In the genomic region with DNA sequence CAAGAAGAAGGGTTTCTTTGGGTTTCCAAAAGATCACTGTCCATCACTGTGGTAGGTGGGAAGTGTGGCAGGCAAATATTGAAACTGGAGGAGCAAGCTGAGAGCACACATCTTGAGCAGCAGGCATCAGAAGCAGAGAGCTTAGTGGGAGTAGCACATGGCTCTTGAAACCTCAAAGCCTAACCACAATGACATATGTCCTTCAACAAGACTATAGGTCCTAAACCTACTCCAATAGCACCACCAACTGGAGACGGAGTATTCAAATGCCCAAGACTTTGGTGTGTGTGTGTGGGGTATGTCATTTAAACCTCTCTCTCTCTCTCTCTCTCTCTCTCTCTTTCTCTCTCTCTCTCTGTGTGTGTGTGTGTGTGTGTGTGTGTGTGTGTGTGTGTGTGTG, we compare ENCODE assay signal across 10 mouse cellular contexts.
DNase-seq lines count a peak whose midpoint lies in the region; ATAC-seq and TF ChIP-seq lines count a peak whose summit lies in the region.
"Had no signal": no experiment of that assay in that cellular context is flagged by ENCODE, and none has a peak within 500 bp of the region (broad histone marks: within the 10 kb centered on the region; RNA-seq: fewer than 3 reads in every experiment).

No protein-coding gene starts in this region.

- H3K9ac ChIP-seq in kidney, embryonic 15.5 days, result no peak overlapping the region
- H3K9ac ChIP-seq in ES-E14 (ENCODE audit: insufficient read depth, low read depth, low read length, poor library complexity, severe bottlenecking), result no peak overlapping the region
- no peak overlapping the region for H3K9ac ChIP-seq in hindbrain, embryonic 11.5 days (ENCODE audit: low read depth, low read length)
- H3K9ac ChIP-seq in midbrain, embryonic 13.5 days (replicated peaks), result no peak overlapping the region

- WGBS in kidney, embryonic 15.5 days, result 68% methylated on average over 1 of the region's 1 CpGs
- WGBS in hindbrain, embryonic 11.5 days, result 50% methylated on average over 1 of the region's 1 CpGs
- WGBS in midbrain, embryonic 13.5 days, result 67% methylated on average over 1 of the region's 1 CpGs

- H3K27ac ChIP-seq in kidney, embryonic 15.5 days, result no peak overlapping the region
- no peak overlapping the region for H3K27ac ChIP-seq in ES-E14 (ENCODE audit: insufficient read depth, low read depth, low read length, poor library complexity, severe bottlenecking)
- no peak overlapping the region for H3K27ac ChIP-seq in hindbrain, embryonic 11.5 days (ENCODE audit: low read depth, low read length)
- H3K27ac ChIP-seq in midbrain, embryonic 13.5 days, result no peak overlapping the region

- no peak for ATAC-seq in kidney, embryonic 15.5 days (replicated peaks; ENCODE audit: low FRiP score)
- peak; percentile 100 for ATAC-seq in megakaryocyte progenitor cell, adult 5-6 weeks (replicated peaks; ENCODE audit: poor library complexity)
- ATAC-seq in hindbrain, embryonic 11.5 days (ENCODE audit: low FRiP score), result no peak
- ATAC-seq in midbrain, embryonic 13.5 days, result no peak

- H3K36me3 ChIP-seq in kidney, embryonic 15.5 days, result no peaks in the 10 kb centered on the region
- no peaks in the 10 kb centered on the region for H3K36me3 ChIP-seq in ES-E14 (ENCODE audit: control insufficient read depth, insufficient read depth, low read length, poor library complexity, severe bottlenecking)
- no peaks in the 10 kb centered on the region for H3K36me3 ChIP-seq in hindbrain, embryonic 11.5 days (ENCODE audit: control insufficient read depth, insufficient read depth, low read length)
- H3K36me3 ChIP-seq in midbrain, embryonic 13.5 days, result no peaks in the 10 kb centered on the region

- H3K9me3 ChIP-seq in kidney, embryonic 15.5 days (replicated peaks), result no peaks in the 10 kb centered on the region
- H3K9me3 ChIP-seq in ES-E14 (ENCODE audit: control insufficient read depth, insufficient read depth, low read depth, low read length), result no peaks in the 10 kb centered on the region
- no peaks in the 10 kb centered on the region for H3K9me3 ChIP-seq in hindbrain, embryonic 11.5 days (ENCODE audit: control insufficient read depth, low read length)
- no peaks in the 10 kb centered on the region for H3K9me3 ChIP-seq in midbrain, embryonic 13.5 days

- peak; percentile 41 for DNase-seq in kidney, adult 9 months
- peak; percentile 12 for DNase-seq in ES-E14 (ENCODE audit: low read depth, low spot score)
- peak; percentile 33 for DNase-seq in forelimb bud, embryonic 11.5 days (ENCODE audit: low read depth, low spot score)
- no peak for DNase-seq in gastrocnemius, adult 18-20 months (ENCODE audit: low spot score)
- no peak for DNase-seq in hindbrain, embryonic 11.5 days (ENCODE audit: low spot score)
- DNase-seq: adrenal gland, adult 2 months; gastrocnemius, postnatal 25 days had no signal

- in situ Hi-C loops in ES-E14 (cut with MboI; ENCODE audit: low sequenced_read_pairs in 2 of 2, unreplicated experiment in 2 of 2), result no loop called here

- H3K27me3 ChIP-seq in kidney, embryonic 15.5 days, result no peaks in the 10 kb centered on the region
- H3K27me3 ChIP-seq in hindbrain, embryonic 11.5 days (ENCODE audit: control insufficient read depth, insufficient read depth, low read length), result no peaks in the 10 kb centered on the region
- no peaks in the 10 kb centered on the region for H3K27me3 ChIP-seq in midbrain, embryonic 13.5 days

- peaks cover 11% of the 10 kb centered on the region for H3K4me1 ChIP-seq in kidney, embryonic 15.5 days
- H3K4me1 ChIP-seq in ES-E14 (ENCODE audit: control insufficient read depth in 2 of 2, insufficient read depth in 2 of 2, low read length in 2 of 2, poor library complexity in 1 of 2), result no peaks in the 10 kb centered on the region
- no peaks in the 10 kb centered on the region for H3K4me1 ChIP-seq in hindbrain, embryonic 11.5 days (replicated peaks; ENCODE audit: control insufficient read depth, insufficient read depth, low read length)
- H3K4me1 ChIP-seq in midbrain, embryonic 13.5 days (replicated peaks), result no peaks in the 10 kb centered on the region

- no peak overlapping the region for H3K4me2 ChIP-seq in kidney, embryonic 15.5 days
- H3K4me2 ChIP-seq in hindbrain, embryonic 11.5 days (replicated peaks; ENCODE audit: low read depth, low read length), result no peak overlapping the region
- no peak overlapping the region for H3K4me2 ChIP-seq in midbrain, embryonic 13.5 days (replicated peaks)

- no peak overlapping the region for H3K4me3 ChIP-seq in kidney, embryonic 15.5 days (replicated peaks)
- no peak overlapping the region for H3K4me3 ChIP-seq in ES-E14 (ENCODE audit: insufficient read depth in 1 of 2, low read depth in 1 of 2, low read length in 2 of 2, poor library complexity in 1 of 2, severe bottlenecking in 1 of 2)
- H3K4me3 ChIP-seq in hindbrain, embryonic 11.5 days (ENCODE audit: low read depth, low read length), result no peak overlapping the region
- H3K4me3 ChIP-seq in midbrain, embryonic 13.5 days (replicated peaks), result no peak overlapping the region

TF ChIP-seq in ES-E14, 5 proteins besides CTCF, POLR2A, EP300 and RAD21:
- no peak for TF ChIP-seq ZNF384 (IDR thresholded peaks at IDR 0.05; ENCODE audit: low read depth, low read length)
- TF ChIP-seq ZC3H11A (IDR thresholded peaks at IDR 0.05; ENCODE audit: borderline replicate concordance, low read depth, low read length), result peak; percentile 18; the same call in 1 of the 2 replicates
- no peak for TF ChIP-seq MAFK (IDR thresholded peaks at IDR 0.05; ENCODE audit: insufficient read depth, low read depth, low read length)
- no peak for TF ChIP-seq CHD2 (IDR thresholded peaks at IDR 0.05; ENCODE audit: low read depth, low read length)
- no peak for TF ChIP-seq HCFC1 (IDR thresholded peaks at IDR 0.05; ENCODE audit: borderline replicate concordance, insufficient read depth, low read length)

Comparison
In these comparisons a context has a peak if more than half of its experiments do, and no peak if none do; other contexts are left out.
1. DNase-seq: peak in kidney, adult 9 months (single experiment), ES-E14 (single experiment) and forelimb bud, embryonic 11.5 days (single experiment); none in gastrocnemius, adult 18-20 months (single experiment) and hindbrain, embryonic 11.5 days (single experiment).